Mouse (Mus musculus) hindbrain, embryonic 15.5 days (tissue): ENCODE measurements around the gene Kif17. TPM values are rescaled to one million over a fixed set of nuclear protein-coding genes. Genes with fewer than 3 reads are reported as not detected.

Source experiments
- ATAC-seq: fragments of 200-750 bp; cut with Nextera tagmentation; 2 replicates; pipeline ENCODE4 v1.8.0; 2017; ENCODE audit warnings: low read depth, moderate number of reproducible peaks, moderate TSS enrichment; ENCODE audit not compliant: low FRiP score
- H3K27ac ChIP-seq: fragments of 300-500 bp; sonication (generic); replicated peaks from 2 replicates; pipeline ENCODE4 v1.5.1; 2015; ENCODE audit warnings: mild to moderate bottlenecking, inconsistent platforms
- H3K27me3 ChIP-seq: fragments of 300-500 bp; sonication (generic); 2 replicates; pipeline ENCODE4 v1.6.1; 2015; ENCODE audit warnings: control low read depth, inconsistent platforms
- H3K36me3 ChIP-seq: fragments of 300-500 bp; sonication (generic); 2 replicates; pipeline ENCODE4 v1.6.1; 2015; ENCODE audit warnings: control low read depth, inconsistent platforms
- H3K4me1 ChIP-seq: fragments of 300-500 bp; sonication (generic); replicated peaks from 2 replicates; pipeline ENCODE4 v1.6.1; 2015; ENCODE audit warnings: control low read depth, inconsistent platforms
- H3K4me2 ChIP-seq: fragments of 300-500 bp; sonication (generic); 2 replicates; pipeline ENCODE4 v1.6.1; 2015; ENCODE audit warnings: moderate library complexity, mild to moderate bottlenecking, inconsistent platforms
- H3K4me3 ChIP-seq: fragments of 300-500 bp; sonication (generic); 2 replicates; pipeline ENCODE4 v1.5.1; 2015; ENCODE audit warnings: mild to moderate bottlenecking, inconsistent platforms
- H3K9ac ChIP-seq: fragments of 300-500 bp; sonication (generic); 2 replicates; pipeline ENCODE4 v1.6.1; 2015; ENCODE audit warnings: inconsistent platforms
- H3K9me3 ChIP-seq: fragments of 300-500 bp; sonication (generic); 2 replicates; pipeline ENCODE4 v1.6.1; 2016; ENCODE audit warnings: control low read depth, inconsistent platforms
- WGBS: fragments of 180-500 bp; shearing (Covaris S2); methylation state at CpG from one replicate; pipeline ENCODE4 v1.1.7; 2015; 5-methylcytosine and 5-hydroxymethylcytosine counted together
- polyA plus RNA-seq: library from polyadenylated mRNA; unstranded; fragments of >200 nt; fragmentation: Nextera tagmentation; extraction: Ambion mirVana; gene quantifications from 2 replicates; pipeline ENCODE4 v1.2.1, GENCODE M21; 2015

The Kif17 gene
- 3.9 and 4.5 TPM in 2 replicates for polyA plus RNA-seq

DNA sequence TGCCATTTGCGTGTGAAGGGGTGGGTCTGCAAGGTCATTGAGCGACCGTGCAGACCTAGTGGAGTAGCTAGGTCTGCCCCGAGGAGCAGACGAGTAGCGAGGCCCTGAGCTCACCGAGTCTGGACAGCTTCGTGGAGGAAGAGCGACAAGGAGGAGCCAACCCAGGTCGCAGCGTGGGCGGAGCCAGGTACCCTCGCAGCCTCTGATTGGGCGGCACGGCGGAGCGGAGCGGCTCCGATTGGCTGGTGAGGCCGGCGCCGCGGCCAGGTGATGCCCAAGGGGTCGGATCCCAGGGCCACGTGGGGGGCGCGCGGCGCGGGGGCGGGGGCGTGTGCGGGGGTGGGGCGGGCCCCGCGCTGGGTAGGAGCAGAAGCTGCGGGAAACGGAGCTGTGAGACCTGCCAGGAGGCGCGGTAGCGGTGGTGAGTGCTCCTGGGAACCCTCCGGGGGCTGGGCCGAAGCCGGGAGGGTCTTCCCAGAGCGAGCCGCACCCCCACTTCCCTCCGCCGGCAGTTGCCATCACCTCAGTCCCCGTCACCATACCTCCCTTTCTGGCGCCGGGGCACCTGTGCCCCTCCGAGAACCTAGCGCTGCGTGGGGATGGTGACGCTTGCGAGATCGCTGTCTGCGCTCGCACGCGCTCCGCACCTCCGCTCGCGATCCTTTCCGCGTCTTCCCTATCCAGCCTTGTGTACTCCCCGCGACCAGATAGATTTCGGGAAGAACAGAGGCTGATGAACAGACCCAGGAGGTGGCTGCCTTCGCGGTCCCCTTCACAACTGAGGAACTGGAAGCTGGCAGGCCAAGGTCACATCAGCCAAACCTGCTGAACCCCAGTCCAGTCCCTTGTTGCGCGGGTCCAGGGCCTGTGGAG, at the start of gene Kif17, which contains the start of gene Sh2d5:
Kif17 (plus strand) TSS at position 348 of the 873 bp plus-strand sequence.
Sh2d5 (plus strand) TSS at position 316 of the 873 bp plus-strand sequence.
- H3K27me3 ChIP-seq, result no peaks in the 10 kb centered on the region
- ATAC-seq, result peak; percentile 93
- H3K9me3 ChIP-seq, result no peaks in the 10 kb centered on the region
- peaks cover 10% of the 10 kb centered on the region for H3K36me3 ChIP-seq
- H3K4me1 ChIP-seq, result peaks cover 38% of the 10 kb centered on the region
- peak within 1 kb of the TSS; percentile 57 for H3K9ac ChIP-seq
- WGBS, result under 1% methylated on average over 68 of the region's 74 CpGs
- H3K4me3 ChIP-seq, result peak within 1 kb of the TSS; percentile 70
- H3K27ac ChIP-seq, result peak within 1 kb of the TSS; percentile 80
- peak within 1 kb of the TSS; percentile 95 for H3K4me2 ChIP-seq

DNA sequence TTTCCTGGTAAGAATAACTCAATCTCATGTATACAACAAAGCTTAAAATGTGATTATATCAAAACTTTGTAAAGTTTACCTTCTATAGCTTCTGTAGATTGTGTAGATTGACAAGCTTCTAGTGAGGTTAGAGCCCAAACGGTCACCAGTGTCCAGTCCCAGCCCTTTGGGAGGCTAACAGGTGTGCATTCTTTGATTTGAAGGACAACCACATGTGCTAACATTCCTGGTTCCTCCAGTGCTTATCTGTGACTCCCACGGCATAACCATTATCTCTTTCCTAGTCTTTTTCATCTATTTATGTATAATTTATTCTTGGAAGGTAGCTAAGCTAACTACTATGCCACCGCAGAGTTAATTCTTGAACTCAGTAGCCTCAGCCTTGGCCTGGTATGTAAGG, 49.5 kb upstream of the Kif17 start:
- Histone ChIP-seq H3K4me1 (no peaks in the 10 kb centered on the region), H3K9me3 (no peaks in the 10 kb centered on the region), H3K36me3 (peaks cover 88% of the 10 kb centered on the region), H3K4me2 (no peak overlapping the region), H3K4me3 (no peak overlapping the region), H3K9ac (no peak overlapping the region), H3K27ac (no peak overlapping the region), H3K27me3 (no peaks in the 10 kb centered on the region)
- 95% methylated on average over 3 of the region's 3 CpGs for WGBS
- ATAC-seq, result no peak

DNA sequence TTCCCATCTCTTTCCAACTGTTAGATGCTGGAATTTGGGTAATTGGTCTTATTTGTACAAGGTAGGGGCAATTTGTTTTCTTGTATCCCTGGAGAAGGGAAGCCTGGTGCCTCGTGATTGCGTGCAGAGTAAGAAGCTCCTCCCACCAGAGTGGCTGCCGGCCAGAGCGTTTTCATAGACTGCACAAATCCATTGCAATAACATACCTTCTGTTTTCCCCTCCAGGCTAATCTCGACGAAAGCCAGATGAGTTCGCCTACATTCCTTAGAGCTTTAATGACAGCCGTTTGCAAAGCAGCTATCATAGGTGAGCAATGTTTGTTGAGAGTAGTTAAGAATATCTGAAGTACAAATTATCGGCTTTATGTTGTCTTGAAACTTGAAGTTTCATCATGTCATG, 48.5 kb upstream of the Kif17 start:
- H3K9ac ChIP-seq, result no peak overlapping the region
- no peak overlapping the region for H3K4me2 ChIP-seq
- peaks cover 86% of the 10 kb centered on the region for H3K36me3 ChIP-seq
- 86% methylated on average over 9 of the region's 9 CpGs for WGBS
- H3K9me3 ChIP-seq, result no peaks in the 10 kb centered on the region
- no peak overlapping the region for H3K27ac ChIP-seq
- H3K4me1 ChIP-seq, result no peaks in the 10 kb centered on the region
- H3K4me3 ChIP-seq, result no peak overlapping the region
- ATAC-seq, result no peak
- no peaks in the 10 kb centered on the region for H3K27me3 ChIP-seq

DNA sequence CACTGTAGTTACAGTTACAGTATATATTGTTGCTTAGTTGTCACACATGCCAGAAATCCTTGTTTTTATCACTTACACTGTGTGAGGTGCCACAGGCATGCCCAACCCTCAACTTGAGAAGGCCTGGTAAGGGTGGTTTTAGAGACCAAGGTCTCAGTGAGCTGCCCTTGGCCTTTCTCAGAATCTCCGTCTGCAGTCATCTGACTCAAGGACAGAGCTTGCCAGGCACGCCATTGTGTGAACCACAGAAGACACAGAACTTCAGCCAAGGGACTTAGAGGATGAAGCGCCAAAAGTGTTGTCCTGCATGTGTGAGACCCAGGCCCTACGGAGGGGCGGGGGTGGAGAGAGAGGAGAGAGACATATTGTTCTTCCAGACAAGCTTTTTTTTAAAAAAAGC, 40.1 kb upstream of the Kif17 start:
- H3K27ac ChIP-seq, result no peak overlapping the region
- H3K27me3 ChIP-seq, result no peaks in the 10 kb centered on the region
- no peaks in the 10 kb centered on the region for H3K4me1 ChIP-seq
- H3K9ac ChIP-seq, result no peak overlapping the region
- H3K9me3 ChIP-seq, result no peaks in the 10 kb centered on the region
- 86% methylated on average over 5 of the region's 5 CpGs for WGBS
- H3K4me2 ChIP-seq, result no peak overlapping the region
- no peak for ATAC-seq
- H3K4me3 ChIP-seq, result no peak overlapping the region
- H3K36me3 ChIP-seq, result peaks cover 47% of the 10 kb centered on the region

DNA sequence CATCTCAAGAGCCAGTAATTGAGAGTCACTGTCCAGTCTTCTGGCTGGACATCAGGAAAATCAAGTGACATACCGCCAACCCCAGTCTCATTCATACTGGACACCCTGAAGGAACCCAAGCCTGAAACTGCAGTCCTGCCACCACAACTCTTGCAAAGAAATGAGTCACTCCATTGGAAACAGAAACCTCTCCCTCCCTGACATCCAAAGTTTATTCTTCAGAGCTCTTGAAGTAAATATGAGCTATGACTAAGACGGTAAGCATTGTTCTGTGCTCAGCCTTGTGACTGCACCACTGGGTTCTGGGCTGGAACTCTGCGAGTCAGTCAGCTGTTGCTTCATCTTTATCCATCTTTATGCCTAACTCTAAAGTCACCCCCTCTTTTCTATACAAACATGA, 36.4 kb upstream of the Kif17 start:
- WGBS, result 91% methylated on average over 3 of the region's 3 CpGs
- peaks cover 21% of the 10 kb centered on the region for H3K4me1 ChIP-seq
- no peak overlapping the region for H3K9ac ChIP-seq
- no peaks in the 10 kb centered on the region for H3K27me3 ChIP-seq
- no peak overlapping the region for H3K4me3 ChIP-seq
- no peak overlapping the region for H3K27ac ChIP-seq
- H3K9me3 ChIP-seq, result no peaks in the 10 kb centered on the region
- no peak for ATAC-seq
- H3K4me2 ChIP-seq, result no peak overlapping the region
- peaks cover 14% of the 10 kb centered on the region for H3K36me3 ChIP-seq

DNA sequence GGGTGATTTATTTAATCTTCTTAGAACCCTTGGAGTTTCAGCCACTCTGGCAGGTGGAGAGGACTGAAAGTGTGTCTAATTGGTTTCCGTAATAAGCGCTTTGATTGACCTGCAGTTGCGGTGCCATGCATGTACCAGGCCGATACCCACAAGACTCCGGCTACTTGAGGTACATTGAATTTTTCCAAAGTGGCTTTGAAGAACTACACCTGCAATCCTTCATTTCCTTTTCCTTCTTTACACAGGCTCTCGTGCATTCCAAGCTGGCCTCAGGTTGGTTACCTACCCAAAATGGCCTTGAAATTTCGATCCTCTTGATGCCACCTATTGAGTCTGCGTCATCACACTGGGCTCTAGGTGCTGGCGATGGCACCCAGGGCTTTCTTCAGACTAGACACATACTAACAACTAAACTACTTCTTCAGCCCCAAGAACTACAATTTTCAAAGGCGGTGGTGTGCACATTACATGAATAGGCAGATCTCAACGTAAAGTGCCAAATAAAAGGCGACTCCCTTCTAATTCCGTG, 34.5 kb upstream of the Kif17 start:
- Histone ChIP-seq H3K4me1 (peaks cover 33% of the 10 kb centered on the region), H3K4me2 (peak overlapping the region; percentile 77), H3K27ac (peak overlapping the region; percentile 100), H3K4me3 (peak overlapping the region; percentile 93), H3K9ac (peak overlapping the region; percentile 96), H3K36me3 (no peaks in the 10 kb centered on the region), H3K9me3 (no peaks in the 10 kb centered on the region), H3K27me3 (no peaks in the 10 kb centered on the region)
- 40% methylated on average over 13 of the region's 13 CpGs for WGBS
- no peak for ATAC-seq

DNA sequence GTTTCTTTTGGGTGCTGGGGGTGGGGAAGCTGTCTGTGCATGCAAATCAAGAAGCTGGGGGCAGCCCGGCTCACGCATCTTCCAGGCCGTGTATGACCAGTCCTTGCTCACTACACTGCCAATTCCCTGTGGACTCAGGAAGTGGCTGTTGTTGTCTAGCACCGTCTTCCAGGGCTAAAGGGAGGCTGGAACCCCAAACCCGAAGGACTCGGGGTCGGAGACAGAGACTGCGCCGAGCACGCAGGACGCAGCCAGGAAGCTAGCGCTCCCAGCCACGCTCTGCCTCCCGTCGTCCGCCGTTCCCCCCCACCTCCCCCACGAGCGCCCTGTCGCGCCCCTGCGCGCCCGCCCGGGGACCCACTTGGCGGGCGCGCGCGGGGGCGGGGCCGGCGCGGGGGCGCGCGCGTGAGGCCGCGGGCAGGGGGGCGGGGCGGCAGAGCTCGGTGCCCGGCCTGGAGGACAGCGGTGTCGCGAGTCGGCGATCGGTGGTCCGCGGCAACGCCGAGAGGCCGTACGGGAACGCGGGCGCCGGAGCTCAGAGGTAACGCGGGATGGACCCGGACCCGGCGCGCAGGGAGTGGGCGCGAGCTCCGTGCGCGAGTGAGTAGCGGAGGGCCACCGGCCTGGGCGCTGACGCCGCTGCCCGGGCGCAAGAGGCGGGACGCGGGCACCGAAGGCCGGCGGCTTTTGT, 33.9 kb upstream of the Kif17 start, which contains the start of gene Hp1bp3:
Hp1bp3 (plus strand) TSS at position 97 of the 691 bp plus-strand sequence.
- Histone ChIP-seq H3K27me3 (no peaks in the 10 kb centered on the region), H3K9me3 (no peaks in the 10 kb centered on the region), H3K36me3 (no peaks in the 10 kb centered on the region), H3K9ac (peak within 1 kb of the TSS; percentile 96), H3K27ac (peak within 1 kb of the TSS; percentile 100), H3K4me2 (peak within 1 kb of the TSS; percentile 84), H3K4me3 (peak within 1 kb of the TSS; percentile 93), H3K4me1 (peaks cover 33% of the 10 kb centered on the region)
- peak; percentile 73 for ATAC-seq
- under 1% methylated on average over 79 of the region's 84 CpGs for WGBS

DNA sequence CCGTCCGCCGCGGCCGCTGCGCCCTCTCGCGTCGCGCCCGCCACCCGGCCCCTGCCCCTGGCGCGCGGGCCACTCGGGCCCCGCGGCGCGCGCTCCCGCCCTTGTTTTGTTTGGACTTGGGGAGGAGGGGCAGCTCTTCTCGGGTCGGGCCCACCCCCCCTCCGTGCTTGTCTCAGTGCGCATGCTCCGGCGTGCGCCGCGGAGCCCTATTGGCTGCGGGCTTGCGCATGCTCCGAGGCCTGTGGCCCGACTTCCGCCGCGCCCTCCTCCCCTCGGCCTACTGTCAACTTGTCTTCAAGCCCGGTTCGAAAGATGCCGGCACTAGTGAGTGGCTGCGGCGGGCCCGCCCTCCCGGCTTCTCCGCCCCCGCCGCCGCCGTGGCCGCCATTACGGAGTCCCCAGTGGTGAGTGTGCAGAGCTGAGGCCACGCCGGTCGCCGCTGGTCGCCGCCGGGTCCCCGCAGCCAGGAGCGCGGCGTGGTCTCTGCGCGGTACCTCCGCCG, 33.3 kb upstream of the Kif17 start:
- peak overlapping the region; percentile 84 for H3K4me2 ChIP-seq
- no peaks in the 10 kb centered on the region for H3K9me3 ChIP-seq
- peak overlapping the region; percentile 100 for H3K27ac ChIP-seq
- ATAC-seq, result peak; percentile 96
- peak overlapping the region; percentile 93 for H3K4me3 ChIP-seq
- H3K9ac ChIP-seq, result peak overlapping the region; percentile 96
- under 1% methylated on average over 67 of the region's 68 CpGs for WGBS
- no peaks in the 10 kb centered on the region for H3K27me3 ChIP-seq
- peaks cover 33% of the 10 kb centered on the region for H3K4me1 ChIP-seq
- no peaks in the 10 kb centered on the region for H3K36me3 ChIP-seq

DNA sequence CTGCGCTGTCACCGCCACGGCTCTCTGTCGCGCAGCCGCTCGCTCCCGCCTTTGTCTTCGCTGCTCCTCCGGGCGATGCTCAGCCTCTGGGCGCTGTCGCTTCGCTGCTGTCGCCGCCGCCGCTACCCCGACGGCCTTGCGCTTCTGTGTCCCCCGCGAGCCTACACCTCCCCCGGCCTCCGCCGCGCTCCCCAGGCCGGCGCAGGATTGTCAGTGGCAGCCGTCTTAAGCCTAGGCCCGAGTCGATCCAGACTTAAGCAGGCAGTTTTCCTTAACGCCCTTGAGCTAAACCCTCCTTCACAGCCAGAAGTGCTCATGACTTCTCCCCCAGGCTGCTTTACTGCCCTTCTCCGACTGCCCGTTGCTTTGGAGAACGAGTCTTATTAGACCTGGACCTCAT, 32.8 kb upstream of the Kif17 start:
- no peak for ATAC-seq
- Histone ChIP-seq H3K27me3 (no peaks in the 10 kb centered on the region), H3K4me2 (peak overlapping the region; percentile 84), H3K4me3 (peak overlapping the region; percentile 93), H3K36me3 (no peaks in the 10 kb centered on the region), H3K4me1 (peaks cover 33% of the 10 kb centered on the region), H3K9me3 (no peaks in the 10 kb centered on the region), H3K27ac (peak overlapping the region; percentile 100), H3K9ac (peak overlapping the region; percentile 96)
- under 1% methylated on average over 36 of the region's 36 CpGs for WGBS

DNA sequence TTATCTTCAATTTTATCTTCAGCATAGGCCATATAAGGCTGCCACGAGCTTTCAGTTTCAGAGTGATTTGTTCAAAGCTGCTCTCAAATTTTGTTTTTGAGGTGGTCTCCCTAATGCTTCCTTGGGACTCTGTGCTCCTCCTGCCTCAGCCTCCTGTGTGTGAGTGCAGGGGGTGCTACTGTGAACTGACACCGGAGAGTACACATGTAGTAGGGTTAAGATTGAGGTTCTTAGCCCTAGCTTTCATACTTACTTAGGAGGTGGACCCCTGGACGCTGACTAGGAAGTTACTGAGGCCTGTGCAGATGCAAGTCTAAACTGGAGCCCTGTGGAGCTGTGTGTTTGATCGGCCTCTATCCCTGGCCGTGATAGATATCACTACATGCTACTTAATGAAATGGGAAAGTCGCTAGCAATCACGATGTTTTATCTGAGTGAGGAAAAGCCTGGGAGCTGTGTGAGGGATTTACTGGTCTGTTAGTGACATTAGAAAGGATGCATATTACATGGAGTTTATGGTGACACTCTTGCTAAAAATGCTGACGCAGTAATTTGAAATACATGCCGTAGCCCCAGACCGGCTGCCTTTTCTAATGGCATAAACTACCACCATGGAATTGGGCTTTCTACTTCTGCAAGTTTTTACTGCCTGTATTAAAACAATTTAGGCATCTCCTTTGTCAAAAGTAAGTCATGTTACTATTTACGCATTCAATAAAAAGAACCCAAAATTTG, 32.1 kb upstream of the Kif17 start:
- Histone ChIP-seq H3K4me3 (peak overlapping the region; percentile 93), H3K27ac (peak overlapping the region; percentile 100), H3K9ac (peak overlapping the region; percentile 96), H3K9me3 (no peaks in the 10 kb centered on the region), H3K36me3 (peaks cover 6% of the 10 kb centered on the region), H3K4me1 (peaks cover 33% of the 10 kb centered on the region), H3K4me2 (peak overlapping the region; percentile 84), H3K27me3 (no peaks in the 10 kb centered on the region)
- no peak for ATAC-seq
- 79% methylated on average over 11 of the region's 11 CpGs for WGBS

DNA sequence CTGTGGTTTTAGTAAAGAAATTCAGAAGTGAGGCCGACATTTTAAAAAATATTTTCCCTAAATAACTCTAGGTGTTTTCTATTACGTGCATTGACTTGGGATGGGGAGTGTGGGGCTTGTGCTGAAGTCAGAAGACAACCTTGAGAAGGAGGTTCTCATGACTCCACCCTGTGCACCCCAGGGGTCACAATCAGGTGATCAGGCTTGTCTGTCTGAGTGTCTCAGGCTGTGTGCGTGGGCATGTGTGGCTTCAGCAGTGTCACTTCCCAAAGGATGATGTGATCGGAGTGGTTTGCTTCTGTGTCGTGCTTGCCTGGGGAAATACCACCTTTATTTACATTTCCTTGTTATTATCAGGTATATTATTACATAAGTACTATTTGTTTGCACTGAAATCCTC, 30.9 kb upstream of the Kif17 start:
- H3K4me1 ChIP-seq, result peaks cover 33% of the 10 kb centered on the region
- 86% methylated on average over 5 of the region's 5 CpGs for WGBS
- peaks cover 18% of the 10 kb centered on the region for H3K36me3 ChIP-seq
- no peak overlapping the region for H3K9ac ChIP-seq
- no peaks in the 10 kb centered on the region for H3K27me3 ChIP-seq
- ATAC-seq, result no peak
- no peak overlapping the region for H3K4me3 ChIP-seq
- no peak overlapping the region for H3K27ac ChIP-seq
- no peak overlapping the region for H3K4me2 ChIP-seq
- H3K9me3 ChIP-seq, result no peaks in the 10 kb centered on the region
